Mouse (Mus musculus) bone marrow, adult 2 months (tissue): ENCODE data around the gene Erf. TPM values are rescaled to one million over a fixed set of nuclear protein-coding genes. Genes with fewer than 3 reads are reported as not detected.

Experiments
- H3K27ac ChIP-seq: fragments of 200-500 bp; 2 replicates; pipeline ENCODE4 v1.5.1; 2012; ENCODE audit warnings: low read depth, mild to moderate bottlenecking, control low read depth, inconsistent platforms, low read length; ENCODE audit not compliant: control insufficient read depth, poor library complexity, insufficient read depth
- H3K4me1 ChIP-seq: fragments of 200-500 bp; 2 replicates; pipeline ENCODE4 v1.6.1; 2011; ENCODE audit warnings: low read length; ENCODE audit not compliant: control insufficient read depth, insufficient read depth
- H3K4me3 ChIP-seq: fragments of 200-500 bp; replicated peaks from 2 replicates; pipeline ENCODE3; 2011; ENCODE audit warnings: mild to moderate bottlenecking, low read depth, low read length, control low read depth; ENCODE audit not compliant: control insufficient read depth
- CTCF ChIP-seq: fragments of 200-500 bp; IDR thresholded peaks from 2 replicates; pipeline ENCODE4 v1.5.1; 2011; ENCODE audit warnings: low read length, control low read depth; ENCODE audit not compliant: control insufficient read depth, insufficient read depth
- POLR2A ChIP-seq: fragments of 200-500 bp; IDR thresholded peaks from 2 replicates; pipeline ENCODE4 v1.6.1; 2011; ENCODE audit warnings: low read depth, mild to moderate bottlenecking, control low read depth, low read length, borderline replicate concordance; ENCODE audit not compliant: control insufficient read depth
- WGBS: fragments of 180-500 bp; shearing (Covaris S2); methylation state at CpG from one replicate; pipeline ENCODE4 v1.1.7; 2018; 5-methylcytosine and 5-hydroxymethylcytosine counted together
- polyA plus RNA-seq: library from polyadenylated mRNA; stranded (reverse); fragments of >200 nt; gene quantifications from 2 replicates; pipeline ENCODE4 v1.2.4, GENCODE M21; 2011; ENCODE audit warnings: low replicate concordance; ENCODE audit not compliant: missing spikeins, insufficient read depth, insufficient read length

Erf gene
- polyA plus RNA-seq, 1 experiment, result 14.6 TPM

GRCm38 (mm10) chr7:25220457-25221101, 30.0 kb downstream of the Erf start, which contains the start of gene Dedd2:
Gene Dedd2 (minus strand): TSS chr7:25220615.
- H3K4me3 ChIP-seq, result peak within 1 kb of the TSS; percentile 96
- WGBS, result 2% methylated on average over 20 of the region's 20 CpGs
- peaks cover 3% of the 10 kb centered on the region; the same call in 1 of the 2 replicates for H3K4me1 ChIP-seq
- peak within 1 kb of the TSS; percentile 90 for H3K27ac ChIP-seq
- TF ChIP-seq CTCF, result no peak
- TF ChIP-seq POLR2A, result no peak

GRCm38 (mm10) chr7:25219756-25220456, 30.7 kb downstream of the Erf start:
- Histone ChIP-seq H3K4me1 (peaks cover 6% of the 10 kb centered on the region), H3K4me3 (peak overlapping the region; percentile 96), H3K27ac (peak overlapping the region; percentile 90)
- TF ChIP-seq POLR2A, result peak; percentile 92
- TF ChIP-seq CTCF, result no peak
- WGBS, result 1% methylated on average over 31 of the region's 31 CpGs

- WGBS, result under 1% methylated on average over 16 of the region's 16 CpGs
- peaks cover 8% of the 10 kb centered on the region for H3K4me1 ChIP-seq
- H3K27ac ChIP-seq, result peak overlapping the region; percentile 86
- TF ChIP-seq CTCF, result no peak
- TF ChIP-seq POLR2A, result no peak
- H3K4me3 ChIP-seq, result peak overlapping the region; percentile 96
These were observed 31.2 kb downstream of the Erf start for GRCm38 (mm10) chr7:25219416-25219750.

GRCm38 (mm10) chr7:25218705-25219415, 31.7 kb downstream of the Erf start:
- WGBS, result 1% methylated on average over 53 of the region's 53 CpGs
- H3K27ac ChIP-seq, result peak overlapping the region; percentile 86
- peaks cover 9% of the 10 kb centered on the region for H3K4me1 ChIP-seq
- no peak for TF ChIP-seq CTCF
- TF ChIP-seq POLR2A, result no peak; the same call in 1 of the 2 replicates
- H3K4me3 ChIP-seq, result peak overlapping the region; percentile 96

- no peak for TF ChIP-seq POLR2A
- 0 out of 2 replicates have a peak, but pooled peaks have one; percentile 7 for TF ChIP-seq CTCF
- 20% methylated on average over 12 of the region's 12 CpGs for WGBS
- Histone ChIP-seq H3K4me1 (peaks cover 9% of the 10 kb centered on the region), H3K4me3 (peak overlapping the region; percentile 96), H3K27ac (peak overlapping the region; percentile 73)
These were observed 32.7 kb downstream of the Erf start for GRCm38 (mm10) chr7:25217653-25218395.

- H3K4me3 ChIP-seq, result no peak overlapping the region
- TF ChIP-seq POLR2A (no peak), CTCF (no peak)
- H3K4me1 ChIP-seq, result peaks cover 14% of the 10 kb centered on the region
- 90% methylated on average over 2 of the region's 2 CpGs for WGBS
- H3K27ac ChIP-seq, result no peak overlapping the region
These were observed 36.4 kb downstream of the Erf start for GRCm38 (mm10) chr7:25214172-25214571.

- TF ChIP-seq CTCF (no peak), POLR2A (no peak)
- peaks cover 14% of the 10 kb centered on the region for H3K4me1 ChIP-seq
- peak overlapping the region; percentile 76; the same call in 1 of the 2 replicates for H3K27ac ChIP-seq
- 3% methylated on average over 3 of the region's 3 CpGs for WGBS
- no peak overlapping the region for H3K4me3 ChIP-seq
These were observed 37.5 kb downstream of the Erf start for GRCm38 (mm10) chr7:25213099-25213498.

GRCm38 (mm10) chr7:25210482-25210881, 40.1 kb downstream of the Erf start:
- Histone ChIP-seq H3K4me3 (no peak overlapping the region), H3K27ac (no peak overlapping the region), H3K4me1 (peaks cover 16% of the 10 kb centered on the region)
- WGBS, result 82% methylated on average over 4 of the region's 4 CpGs
- no peak for TF ChIP-seq CTCF
- TF ChIP-seq POLR2A, result no peak
